Mouse (Mus musculus): ENCODE data around the gene Pga5.

The Pga5 gene

DNA sequence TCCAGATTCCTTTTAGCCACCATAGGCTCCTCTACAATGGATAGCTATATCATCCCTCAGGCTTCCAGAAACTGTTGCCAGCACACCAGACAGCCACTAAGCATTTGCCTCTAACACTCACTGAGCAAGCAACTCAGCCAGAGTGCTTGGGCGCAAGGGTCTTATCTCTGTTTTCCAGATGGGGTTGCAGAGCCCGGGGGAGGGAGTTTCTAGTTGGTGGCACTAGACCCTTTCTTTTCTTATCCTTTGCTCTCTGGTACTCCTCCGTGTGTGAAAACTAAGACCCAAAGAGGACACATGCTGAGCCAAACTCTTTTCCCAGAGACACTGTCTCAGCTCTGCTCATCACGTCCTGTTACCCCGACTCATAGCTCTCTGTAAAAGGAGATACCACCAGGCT lies 16.5 kb downstream of the Pga5 start:
- TF ChIP-seq GATA4 (IDR thresholded peaks at IDR 0.05; ENCODE audit: insufficient replicate concordance, low read length) = no peak

DNA sequence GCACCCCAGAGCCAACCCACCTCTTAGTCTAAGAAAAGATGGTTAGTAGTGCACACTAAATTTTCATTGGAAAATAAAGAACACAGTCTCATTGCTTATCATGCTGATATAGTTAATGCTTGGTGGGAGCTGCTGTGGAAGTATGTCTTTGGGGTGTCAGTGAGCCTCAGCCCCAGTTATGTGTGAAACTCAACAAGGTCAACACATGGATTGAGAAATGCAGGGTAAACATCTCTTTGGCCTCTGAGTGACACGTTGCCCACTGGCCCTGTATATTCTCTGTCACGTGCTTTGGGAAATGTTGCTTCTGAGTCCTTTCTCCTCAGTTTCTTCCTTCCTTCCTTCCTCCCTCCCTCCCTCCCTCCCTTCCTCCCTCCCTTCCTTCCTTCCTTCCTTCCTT lies 19.5 kb downstream of the Pga5 start:
- no peak for TF ChIP-seq GATA4 (IDR thresholded peaks at IDR 0.05; ENCODE audit: insufficient replicate concordance, low read length)

- TF ChIP-seq GATA4 (IDR thresholded peaks at IDR 0.05; ENCODE audit: insufficient replicate concordance, low read length) = peak; percentile 87; the same call in 1 of the 2 replicates
Observed at GRCm38 (mm10) chr19:10657742-10658141, 20.1 kb downstream of the Pga5 start.

DNA sequence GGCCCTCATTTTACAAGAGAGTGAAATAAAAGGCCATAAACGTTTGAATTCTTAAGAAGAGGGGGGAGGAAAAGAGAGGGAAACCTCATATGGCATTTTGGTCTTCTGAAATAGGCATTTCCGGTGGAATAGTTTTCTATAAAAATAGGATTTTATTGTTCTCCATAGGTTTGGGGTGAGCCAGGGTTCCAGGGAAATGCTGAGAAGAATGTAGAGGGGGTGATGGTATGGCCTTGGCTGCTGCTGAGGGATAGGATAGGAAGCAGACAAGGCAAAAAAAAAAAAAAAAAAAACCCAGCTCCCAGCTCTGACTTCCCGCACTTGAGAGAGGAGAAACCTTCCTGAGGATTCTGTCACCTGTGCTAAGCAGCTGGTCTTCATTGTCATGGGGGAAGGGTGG lies 21.8 kb downstream of the Pga5 start:
- no peak for TF ChIP-seq GATA4 (IDR thresholded peaks at IDR 0.05; ENCODE audit: insufficient replicate concordance, low read length)

DNA sequence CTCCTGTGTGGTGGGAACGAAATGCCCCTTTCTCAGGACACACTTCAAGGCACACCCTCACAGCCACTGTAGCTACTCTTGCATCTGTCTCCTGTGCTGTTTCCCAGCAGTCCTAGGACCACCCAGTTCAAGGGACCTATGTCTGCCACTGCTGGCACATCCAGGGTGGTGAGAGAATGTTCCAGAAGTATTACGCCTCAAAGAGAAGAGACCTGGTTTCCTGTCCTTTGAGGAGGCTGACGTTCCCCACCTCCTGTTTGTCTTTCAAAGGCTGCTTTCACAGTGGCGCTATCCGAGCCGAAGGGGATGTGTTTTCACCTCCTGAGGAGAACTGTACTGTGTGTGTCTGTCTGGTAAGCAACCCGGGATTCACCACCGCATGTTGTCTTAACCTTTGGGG lies 29.7 kb downstream of the Pga5 start:
- TF ChIP-seq GATA4 (IDR thresholded peaks at IDR 0.05; ENCODE audit: insufficient replicate concordance, low read length) = no peak

DNA sequence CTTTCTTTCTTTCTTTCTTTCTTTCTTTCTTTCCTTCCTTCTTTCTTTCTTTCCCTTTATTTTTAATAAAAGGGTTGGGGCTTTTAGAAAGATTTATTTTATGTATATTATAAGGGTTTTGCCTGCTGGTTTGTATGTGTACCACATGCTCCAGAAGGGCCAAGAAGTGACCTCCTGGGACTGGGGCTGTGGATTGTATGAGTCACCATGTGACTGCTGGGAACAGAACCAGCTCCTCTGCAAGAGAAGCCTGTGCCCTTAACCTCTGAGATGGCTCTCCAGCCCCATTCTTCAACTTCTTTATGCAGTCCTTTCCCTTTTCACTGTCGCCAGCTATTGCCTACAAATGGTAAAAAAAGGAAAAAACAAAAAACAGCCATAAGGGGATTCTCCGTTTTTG lies 32.3 kb downstream of the Pga5 start:
- TF ChIP-seq GATA4 (IDR thresholded peaks at IDR 0.05; ENCODE audit: insufficient replicate concordance, low read length) = no peak

DNA sequence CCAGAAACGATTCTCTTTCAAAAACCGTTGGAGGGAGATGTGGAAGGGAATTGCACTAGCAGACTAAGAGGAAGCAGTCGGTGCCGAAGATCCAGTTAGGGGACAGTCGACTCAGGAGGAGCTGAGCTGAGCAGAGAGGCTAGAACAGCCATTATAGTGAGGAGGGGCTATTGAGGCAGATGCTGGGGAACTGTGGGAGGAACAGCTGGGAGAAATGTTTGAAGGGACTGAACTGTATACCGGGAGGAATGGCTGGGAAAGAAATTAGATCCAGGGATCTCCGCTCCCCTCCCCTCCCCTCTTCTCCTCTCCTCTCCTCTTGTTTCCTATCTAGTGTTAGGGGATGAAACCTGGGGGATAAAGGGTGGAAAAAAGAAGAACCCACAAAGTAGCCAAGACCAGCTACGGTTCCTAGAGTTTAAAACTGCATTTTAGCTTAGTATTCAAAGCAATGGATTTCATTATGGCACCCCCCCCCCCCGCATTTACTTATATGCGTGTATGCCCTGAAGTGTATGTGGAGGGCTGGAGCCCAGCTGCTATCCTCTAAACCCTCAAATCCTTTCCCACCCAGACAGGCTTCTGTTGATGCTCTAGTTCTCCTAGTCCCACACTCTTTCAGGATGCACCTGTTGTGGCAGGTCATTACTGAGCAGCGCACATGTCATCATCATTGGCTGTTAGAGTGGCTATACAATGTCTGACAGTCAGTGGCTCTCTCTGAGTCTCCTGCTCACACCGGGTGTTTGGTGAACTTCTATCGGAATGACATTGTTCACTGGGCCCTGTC lies 37.1 kb downstream of the Pga5 start:
- TF ChIP-seq GATA4 (IDR thresholded peaks at IDR 0.05; ENCODE audit: insufficient replicate concordance, low read length) = no peak

DNA sequence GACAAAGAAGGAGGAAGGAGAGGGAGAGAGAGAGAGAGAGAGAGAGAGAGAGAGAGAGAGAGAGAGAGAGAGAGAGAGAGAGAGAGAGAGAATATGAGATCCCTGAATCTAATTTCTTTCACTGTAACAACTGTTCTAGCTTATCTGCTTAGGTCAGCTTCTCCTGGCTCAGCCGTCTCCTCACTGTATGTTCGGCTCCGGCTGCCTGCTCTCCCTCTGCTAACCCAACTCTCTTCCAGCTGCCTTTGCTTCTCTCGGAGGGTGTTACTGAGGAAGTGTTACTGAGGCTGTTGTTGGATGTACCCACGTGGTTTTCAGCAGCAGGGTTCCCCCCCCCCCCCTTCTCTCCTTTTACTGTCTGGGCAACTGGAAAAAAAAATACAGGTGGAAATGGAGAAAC lies 37.8 kb downstream of the Pga5 start:
- no peak for TF ChIP-seq GATA4 (IDR thresholded peaks at IDR 0.05; ENCODE audit: insufficient replicate concordance, low read length)

DNA sequence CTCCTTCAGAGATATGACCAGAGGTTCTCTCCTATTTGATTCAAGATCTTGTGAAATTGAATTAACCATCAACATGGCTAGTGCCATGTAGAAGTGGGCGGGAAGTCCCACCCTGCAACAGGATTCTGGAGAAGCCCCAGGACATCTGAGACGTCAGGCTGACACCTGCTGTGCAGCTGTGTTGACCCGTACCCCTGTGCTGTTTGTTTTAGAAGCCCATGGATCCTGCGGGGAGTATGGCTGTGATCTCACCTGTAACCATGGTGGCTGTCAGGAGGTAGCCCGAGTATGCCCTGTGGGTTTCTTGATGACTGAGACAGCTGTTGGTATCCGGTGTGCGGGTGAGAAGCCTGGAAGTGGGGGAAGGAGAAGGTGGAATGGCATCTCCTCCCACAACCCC lies 40.0 kb downstream of the Pga5 start:
- no peak for TF ChIP-seq GATA4 (IDR thresholded peaks at IDR 0.05; ENCODE audit: insufficient replicate concordance, low read length)

DNA sequence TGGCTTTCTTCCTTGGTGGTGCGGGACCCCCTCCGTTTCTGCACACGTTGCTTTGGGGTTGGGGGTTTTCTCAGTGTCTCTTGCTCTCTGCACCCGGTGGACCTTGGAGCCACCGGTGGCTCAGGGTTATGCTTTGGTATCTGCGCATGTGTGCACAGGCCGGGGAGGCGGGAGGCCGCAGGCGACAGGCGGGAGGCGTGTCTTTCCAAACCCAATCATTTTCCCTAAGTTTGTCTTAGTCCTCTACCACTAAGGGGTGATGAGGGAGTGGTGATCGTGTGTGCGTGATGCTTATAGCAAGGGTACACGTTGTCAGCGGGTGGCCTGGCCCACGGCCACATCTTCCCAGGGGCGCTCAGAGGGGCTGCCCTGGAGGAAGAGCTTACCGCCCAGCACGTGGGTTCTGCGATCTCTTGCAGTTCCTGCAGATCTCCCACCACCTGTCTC lies 43.0 kb downstream of the Pga5 start:
- TF ChIP-seq GATA4 (IDR thresholded peaks at IDR 0.05; ENCODE audit: insufficient replicate concordance, low read length) = no peak

DNA sequence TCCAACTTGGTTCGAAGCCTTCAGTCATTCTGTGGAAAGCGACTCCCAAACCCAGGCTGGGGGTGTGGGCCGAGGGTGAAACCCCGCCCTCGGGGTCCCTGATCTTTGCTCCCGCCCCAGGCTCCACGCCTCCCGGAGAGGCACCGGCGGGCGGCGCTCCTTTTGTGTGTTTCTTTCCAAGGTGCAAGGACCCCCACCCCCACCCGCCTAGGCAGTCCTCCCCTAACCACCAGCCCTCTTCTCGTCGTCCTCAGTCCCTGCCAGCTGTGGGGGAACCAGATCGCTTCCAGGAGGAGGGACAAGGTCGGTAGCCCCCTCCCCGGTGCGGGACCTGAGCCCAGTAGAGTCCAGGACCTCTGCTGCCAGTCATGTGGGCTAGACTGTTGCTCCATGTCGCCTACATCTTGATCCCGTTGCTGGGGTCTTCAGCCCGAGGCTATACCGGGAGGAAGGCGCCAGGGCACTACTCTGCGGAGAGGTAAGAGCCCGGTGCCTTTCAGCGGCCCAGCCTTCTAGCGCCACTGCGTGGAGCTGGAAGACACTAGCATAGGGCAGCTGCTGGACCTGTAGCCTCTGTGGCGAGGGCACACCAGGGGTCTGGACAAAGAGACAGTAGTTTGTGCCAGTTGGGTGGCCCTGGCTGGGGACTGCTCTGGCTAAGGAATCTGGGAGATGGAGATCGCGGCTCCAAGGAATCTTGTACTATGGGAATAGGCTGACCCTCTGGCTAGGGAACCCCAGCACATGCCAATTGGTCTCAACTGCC lies 43.6 kb downstream of the Pga5 start, which contains the start of gene Vwce:
Vwce (plus strand) TSS at position 108 of the 766 bp plus-strand sequence.
- no peak for TF ChIP-seq GATA4 (IDR thresholded peaks at IDR 0.05; ENCODE audit: insufficient replicate concordance, low read length)

Data from liver, adult (tissue).